Mouse (Mus musculus): ENCODE data around the gene Olfr945. TPM values are rescaled to one million over a fixed set of nuclear protein-coding genes. Genes with fewer than 3 reads are reported as not detected.

Olfr945 gene
- not detected for polyA plus RNA-seq (2014; fragmentation: Illumina TruSeq; extraction: RNeasy Lipid Tissue Mini Kit (QIAGEN cat#74804); ENCODE audit: low read depth, low replicate concordance)

GRCm38 (mm10) chr9:39276718-39277117 is at the start of gene Olfr945:
Gene Olfr945, minus strand, starts transcription at chr9:39276818.

GRCm38 (mm10) chr9:39325945-39326344 is 49.3 kb upstream of the Olfr945 start, which contains the start of gene Olfr948:
Gene Olfr948, minus strand, starts transcription at chr9:39326045.

GRCm38 (mm10) chr9:39249894-39250293 is 26.7 kb downstream of the Olfr945 start, which contains the start of gene Olfr1537:
Gene Olfr1537, minus strand, starts transcription at chr9:39249994.

Other genes with a start within 250 kb of the Olfr945 start
- not detected for gene Olfr937, start 211.9 kb downstream of the Olfr945 start, polyA plus RNA-seq (2014; fragmentation: Illumina TruSeq; extraction: RNeasy Lipid Tissue Mini Kit (QIAGEN cat#74804); ENCODE audit: low read depth, low replicate concordance)
- not detected for gene Olfr938, start 197.9 kb downstream of the Olfr945 start, polyA plus RNA-seq (2014; fragmentation: Illumina TruSeq; extraction: RNeasy Lipid Tissue Mini Kit (QIAGEN cat#74804); ENCODE audit: low read depth, low replicate concordance)
- not detected for gene Olfr27, start 148.7 kb downstream of the Olfr945 start, polyA plus RNA-seq (2014; fragmentation: Illumina TruSeq; extraction: RNeasy Lipid Tissue Mini Kit (QIAGEN cat#74804); ENCODE audit: low read depth, low replicate concordance)
- not detected for gene Olfr943, start 110.5 kb downstream of the Olfr945 start, polyA plus RNA-seq (2014; fragmentation: Illumina TruSeq; extraction: RNeasy Lipid Tissue Mini Kit (QIAGEN cat#74804); ENCODE audit: low read depth, low replicate concordance)
- not detected for gene Olfr944, start 74.9 kb downstream of the Olfr945 start, polyA plus RNA-seq (2014; fragmentation: Illumina TruSeq; extraction: RNeasy Lipid Tissue Mini Kit (QIAGEN cat#74804); ENCODE audit: low read depth, low replicate concordance)
- not detected for gene Olfr1537, start 26.8 kb downstream of the Olfr945 start, polyA plus RNA-seq (2014; fragmentation: Illumina TruSeq; extraction: RNeasy Lipid Tissue Mini Kit (QIAGEN cat#74804); ENCODE audit: low read depth, low replicate concordance)
- gene Olfr948, start 49.2 kb upstream of the Olfr945 start, polyA plus RNA-seq (2014; fragmentation: Illumina TruSeq; extraction: RNeasy Lipid Tissue Mini Kit (QIAGEN cat#74804); ENCODE audit: low read depth, low replicate concordance): not detected
- gene Olfr951, start 110.6 kb upstream of the Olfr945 start, polyA plus RNA-seq (2014; fragmentation: Illumina TruSeq; extraction: RNeasy Lipid Tissue Mini Kit (QIAGEN cat#74804); ENCODE audit: low read depth, low replicate concordance): not detected
- gene Olfr952, start 150.3 kb upstream of the Olfr945 start, polyA plus RNA-seq (2014; fragmentation: Illumina TruSeq; extraction: RNeasy Lipid Tissue Mini Kit (QIAGEN cat#74804); ENCODE audit: low read depth, low replicate concordance): not detected
- not detected for gene Olfr954, start 179.9 kb upstream of the Olfr945 start, polyA plus RNA-seq (2014; fragmentation: Illumina TruSeq; extraction: RNeasy Lipid Tissue Mini Kit (QIAGEN cat#74804); ENCODE audit: low read depth, low replicate concordance)
- gene Olfr955, start 195.1 kb upstream of the Olfr945 start, polyA plus RNA-seq (2014; fragmentation: Illumina TruSeq; extraction: RNeasy Lipid Tissue Mini Kit (QIAGEN cat#74804); ENCODE audit: low read depth, low replicate concordance): not detected
- not detected for gene Olfr44, start 217.2 kb upstream of the Olfr945 start, polyA plus RNA-seq (2014; fragmentation: Illumina TruSeq; extraction: RNeasy Lipid Tissue Mini Kit (QIAGEN cat#74804); ENCODE audit: low read depth, low replicate concordance)
- not detected for gene Olfr957, start 239.0 kb upstream of the Olfr945 start, polyA plus RNA-seq (2014; fragmentation: Illumina TruSeq; extraction: RNeasy Lipid Tissue Mini Kit (QIAGEN cat#74804); ENCODE audit: low read depth, low replicate concordance)